Mouse (Mus musculus) layer of hippocampus, postnatal 25 days (tissue): Measurements from ENCODE around the gene Pip5k1c. TPM values are rescaled to one million over a fixed set of nuclear protein-coding genes. Genes with fewer than 3 reads are reported as not detected.

Experiments
- DNase-seq, 2 experiments: peaks; one replicate each; pipeline ENCODE4 v3.0.0; 2022; ENCODE audit warnings: mixed read lengths in 2 of 2, low spot score in 1 of 2; ENCODE audit errors: extremely low spot score in 1 of 2
- microRNA-seq, 2 experiments: library from miRNA; unstranded; fragments of <30 nt; microRNA quantifications; one replicate each; pipeline ENCODE4 v1.2.0; 2021
- total RNA-seq, 2 experiments: library from RNA; stranded (reverse); gene quantifications; 2 replicates each; pipeline ENCODE4 v1.2.3; 2021

The Pip5k1c gene
- total RNA-seq, 2 experiments from 2014 or later, result 306 to 318 TPM

- no peak for DNase-seq
These were observed 70.9 kb downstream of the Pip5k1c start for GRCm38 (mm10) chr10:81363436-81364346.

GRCm38 (mm10) chr10:81364666-81365065 lies 71.9 kb downstream of the Pip5k1c start:
- no peak for DNase-seq

- DNase-seq, result no peak
These were observed 72.3 kb downstream of the Pip5k1c start for GRCm38 (mm10) chr10:81365073-81365472.

- DNase-seq, result no peak
These were observed 73.1 kb downstream of the Pip5k1c start, which contains the start of gene 4930404N11Rik for GRCm38 (mm10) chr10:81365672-81366476. TSS of gene 4930404N11Rik (minus strand) at chr10:81365816.

GRCm38 (mm10) chr10:81366477-81367206 lies 73.9 kb downstream of the Pip5k1c start:
- DNase-seq, result no peak

- DNase-seq, result no peak
These were observed 74.4 kb downstream of the Pip5k1c start for GRCm38 (mm10) chr10:81367207-81367495.

Small RNA genes lying within 50 kb of the gene (microRNA-seq; reads per million reads assigned to microRNA genes)
- gene Mir3057, result 43.9 to 71.7 reads per million in 2 experiments

Other genes with a start within 250 kb of the Pip5k1c start
- gene Sgta, start 232.8 kb upstream of the Pip5k1c start, total RNA-seq, result 100 to 1,000 TPM; 171 to 178 TPM
- gene Thop1, start 222.9 kb upstream of the Pip5k1c start, total RNA-seq, result 10 to 100 TPM; 51.3 to 54.6 TPM
- under 1 TPM; 0.81 to 0.94 TPM for gene Creb3l3, start 194.1 kb upstream of the Pip5k1c start, total RNA-seq
- gene Map2k2, start 187.0 kb upstream of the Pip5k1c start, total RNA-seq, result 100 to 1,000 TPM; 123 to 127 TPM
- gene Zbtb7a, start 157.7 kb upstream of the Pip5k1c start, total RNA-seq, result 100 to 1,000 TPM in 1 of 2 experiments, 10 to 100 TPM in 1; 94.7 to 101 TPM
- gene Pias4, start 125.0 kb upstream of the Pip5k1c start, total RNA-seq, result 10 to 100 TPM; 28.2 to 28.9 TPM
- 100 to 1,000 TPM; 896 to 944 TPM for gene Eef2, start 116.3 kb upstream of the Pip5k1c start, total RNA-seq
- 10 to 100 TPM; 71.7 to 71.8 TPM for gene Dapk3, start 110.0 kb upstream of the Pip5k1c start, total RNA-seq
- not detected for gene 4930442H23Rik, start 109.1 kb upstream of the Pip5k1c start, total RNA-seq
- gene Nmrk2, start 90.9 kb upstream of the Pip5k1c start, total RNA-seq, result under 1 TPM; 0.19 to 0.20 TPM
- 100 to 1,000 TPM; 154 to 155 TPM for gene Atcay, start 62.1 kb upstream of the Pip5k1c start, total RNA-seq
- 10 to 100 TPM; 55.6 to 69.0 TPM for gene Zfr2, start 59.8 kb upstream of the Pip5k1c start, total RNA-seq
- 100 to 1,000 TPM; 222 to 244 TPM for gene Matk, start 40.0 kb upstream of the Pip5k1c start, total RNA-seq
- gene Mrpl54, start 26.0 kb upstream of the Pip5k1c start, total RNA-seq, result 10 to 100 TPM; 38.6 to 44.0 TPM
- gene Apba3, start 26.0 kb upstream of the Pip5k1c start, total RNA-seq, result 10 to 100 TPM; 35.4 to 39.5 TPM
- 1 to 10 TPM in 1 of 2 experiments, under 1 TPM in 1; 0.86 to 1.2 TPM for gene Tjp3, start 1.4 kb upstream of the Pip5k1c start, total RNA-seq
- 10 to 100 TPM; 28.1 to 30.0 TPM for gene Cactin, start 28.1 kb downstream of the Pip5k1c start, total RNA-seq
- gene Tbxa2r, start 35.8 kb downstream of the Pip5k1c start, total RNA-seq, result 1 to 10 TPM; 1.1 to 1.5 TPM
- 1 to 10 TPM; 1.6 to 1.9 TPM for gene Gipc3, start 50.3 kb downstream of the Pip5k1c start, total RNA-seq
- 10 to 100 TPM; 31.3 to 31.6 TPM for gene Hmg20b, start 57.5 kb downstream of the Pip5k1c start, total RNA-seq
- 10 to 100 TPM; 46.6 to 50.7 TPM for gene Mfsd12, start 64.5 kb downstream of the Pip5k1c start, total RNA-seq
- gene 4930404N11Rik, start 72.9 kb downstream of the Pip5k1c start, total RNA-seq, result 1 to 10 TPM; 1.1 to 1.2 TPM
- gene Fzr1, start 85.6 kb downstream of the Pip5k1c start, total RNA-seq, result 10 to 100 TPM; 65.9 to 66.6 TPM
- gene Dohh, start 91.5 kb downstream of the Pip5k1c start, total RNA-seq, result 10 to 100 TPM; 79.1 to 87.1 TPM
- 1 to 10 TPM; 2.6 to 3.7 TPM for gene Gm48551, start 91.5 kb downstream of the Pip5k1c start, total RNA-seq
- 1 to 10 TPM; 3.2 to 4.7 TPM for gene Gm48552, start 96.0 kb downstream of the Pip5k1c start, total RNA-seq
- gene Smim24, start 100.1 kb downstream of the Pip5k1c start, total RNA-seq, result 1 to 10 TPM; 1.4 to 3.1 TPM
- 10 to 100 TPM; 59.5 to 66.8 TPM for gene Nfic, start 162.7 kb downstream of the Pip5k1c start, total RNA-seq
- 100 to 1,000 TPM; 255 to 311 TPM for gene Celf5, start 189.7 kb downstream of the Pip5k1c start, total RNA-seq
- 10 to 100 TPM; 83.0 to 94.6 TPM for gene Ncln, start 203.4 kb downstream of the Pip5k1c start, total RNA-seq
- gene S1pr4, start 207.2 kb downstream of the Pip5k1c start, total RNA-seq, result under 1 TPM; 0.35 to 0.54 TPM
- gene Gna15, start 231.3 kb downstream of the Pip5k1c start, total RNA-seq, result 1 to 10 TPM; 2.4 to 3.2 TPM